Comparison of ENCODE assay signal across 10 mouse cellular contexts in genomic region chr3:121201012-121201747, GRCm38 (mm10). TPM values are rescaled to one million over a fixed set of nuclear protein-coding genes. Genes with fewer than 3 reads are reported as not detected.
DNase-seq lines count a peak whose midpoint lies in the region; ATAC-seq and TF ChIP-seq lines count a peak whose summit lies in the region.
"Had no signal": no experiment of that assay in that cellular context is flagged by ENCODE, and none has a peak within 500 bp of the region (broad histone marks: within the 10 kb centered on the region; RNA-seq: fewer than 3 reads in every experiment).

No protein-coding gene starts in this region.

- H3K9me3 ChIP-seq in liver, embryonic 15.5 days (replicated peaks) = no peaks in the 10 kb centered on the region
- H3K9me3 ChIP-seq in stomach, postnatal 0 days (ENCODE audit: control insufficient read depth, low read length) = no peaks in the 10 kb centered on the region

- ATAC-seq in liver, embryonic 15.5 days (ENCODE audit: insufficient read depth) = peak; percentile 100
- peak; percentile 90 for ATAC-seq in stomach, postnatal 0 days (ENCODE audit: low FRiP score, low TSS enrichment)

- TF ChIP-seq EP300 in stomach, postnatal 0 days (optimal IDR thresholded peaks at IDR 0.05) = no peak

- intact Hi-C loops in heart, postnatal 14 days (cut with DNase I) = no loop called here

- no peaks in the 10 kb centered on the region for H3K27me3 ChIP-seq in liver, embryonic 15.5 days
- no peaks in the 10 kb centered on the region for H3K27me3 ChIP-seq in stomach, postnatal 0 days (ENCODE audit: control insufficient read depth, insufficient read depth, low read length)

- peak; percentile 72 for DNase-seq in heart, adult 11 months
- no peak for DNase-seq in heart, postnatal 14 days
- DNase-seq in spleen, adult 12 weeks (ENCODE audit: low spot score) = peak; percentile 56
- DNase-seq in spleen, adult 18-20 months = no peak
- peak; percentile 55 for DNase-seq in stomach, postnatal 0 days (ENCODE audit: low spot score)
- DNase-seq in adrenal gland, postnatal 36 days = no peak
- DNase-seq in left cerebral cortex, adult 9 months (ENCODE audit: low spot score in 2 of 2) = no peak
- DNase-seq: B cell, adult 2 months; right cerebral cortex, postnatal 4 days had no signal

- H3K4me2 ChIP-seq in liver, embryonic 15.5 days = peak overlapping the region; percentile 70
- no peak overlapping the region for H3K4me2 ChIP-seq in stomach, postnatal 0 days (replicated peaks; ENCODE audit: low read depth)

- peak overlapping the region; percentile 40 for H3K9ac ChIP-seq in liver, embryonic 15.5 days
- H3K9ac ChIP-seq in stomach, postnatal 0 days (ENCODE audit: low read length) = no peak overlapping the region

- 10% methylated on average over 11 of the region's 11 CpGs for WGBS in liver, embryonic 15.5 days (ENCODE audit: insufficient replicate concordance)
- WGBS in stomach, postnatal 0 days = 48% methylated on average over 11 of the region's 11 CpGs

- H3K27ac ChIP-seq in liver, embryonic 15.5 days (replicated peaks) = peak overlapping the region; percentile 95
- no peak overlapping the region for H3K27ac ChIP-seq in stomach, postnatal 0 days (replicated peaks)

- peaks cover 45% of the 10 kb centered on the region for H3K4me1 ChIP-seq in liver, embryonic 15.5 days (replicated peaks)
- H3K4me1 ChIP-seq in stomach, postnatal 0 days (replicated peaks; ENCODE audit: control insufficient read depth, insufficient read depth) = no peaks in the 10 kb centered on the region

- peak overlapping the region; percentile 24 for H3K4me3 ChIP-seq in liver, embryonic 15.5 days (replicated peaks)
- H3K4me3 ChIP-seq in stomach, postnatal 0 days (ENCODE audit: low read depth, low read length) = no peak overlapping the region

- H3K36me3 ChIP-seq in liver, embryonic 15.5 days (replicated peaks) = peaks cover 7% of the 10 kb centered on the region
- no peaks in the 10 kb centered on the region for H3K36me3 ChIP-seq in stomach, postnatal 0 days (ENCODE audit: control insufficient read depth, insufficient read depth, low read length)

- TF ChIP-seq CTCF in stomach, postnatal 0 days (IDR thresholded peaks at IDR 0.05; ENCODE audit: low read depth) = no peak

RNA-seq across cellular contexts. Expression of gene Rwdd3, which starts 29.7 kb away (rescaled TPM):
- total RNA-seq in heart, postnatal 14 days (2021) = 1 to 10 TPM; 1.3 to 1.9 TPM
- 1.3 and 1.6 TPM in 2 replicates for polyA plus RNA-seq in liver, embryonic 15.5 days (2015; fragmentation: Nextera tagmentation; extraction: Ambion mirVana)
- polyA plus RNA-seq in stomach, postnatal 0 days (2015; fragmentation: Nextera tagmentation; extraction: Ambion mirVana) = 7.1 and 8.7 TPM in 2 replicates
- 10 to 100 TPM in 1 of 2 experiments, 1 to 10 TPM in 1; 6.7 to 13.0 TPM for total RNA-seq in adrenal gland, postnatal 36 days (2021)

Comparison
In these comparisons a context has a peak if more than half of its experiments do, and no peak if none do; other contexts are left out.
1. DNase-seq: peak in heart, adult 11 months (single experiment), spleen, adult 12 weeks (single experiment) and stomach, postnatal 0 days (single experiment); none in heart, postnatal 14 days (0 of 2), spleen, adult 18-20 months (0 of 2), adrenal gland, postnatal 36 days (0 of 2) and left cerebral cortex, adult 9 months (0 of 2).